Mouse (Mus musculus): ENCODE data around the gene Elk3. TPM values are rescaled to one million over a fixed set of nuclear protein-coding genes. Genes with fewer than 3 reads are reported as not detected.

Elk3 gene
- polyA plus RNA-seq, 1 experiment from 2014 or later = 57.7 TPM

GRCm38 (mm10) chr10:93343469-93343868, 32.5 kb upstream of the Elk3 start:
- 86% methylated on average over 6 of the region's 6 CpGs for WGBS

DNA sequence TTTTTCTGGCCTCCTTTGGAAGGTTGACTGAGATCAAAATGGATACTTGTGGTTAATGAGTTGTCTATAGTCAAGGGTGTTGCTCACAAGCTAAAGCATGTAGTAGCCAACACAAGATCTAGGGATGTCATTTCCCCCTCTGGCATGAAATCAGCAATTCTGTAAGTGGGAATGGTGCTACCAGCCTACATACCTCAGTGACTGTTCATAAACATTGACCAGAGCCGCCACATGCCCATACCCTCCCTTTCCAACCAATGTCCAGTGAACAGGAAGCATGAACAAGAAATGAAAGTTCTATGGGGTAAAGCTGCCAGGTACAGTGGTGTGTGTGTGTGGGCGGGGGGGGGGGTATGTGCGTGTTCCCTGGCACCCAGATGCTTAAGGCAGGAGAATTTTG, 32.1 kb upstream of the Elk3 start:
- WGBS = 91% methylated on average over 3 of the region's 3 CpGs
- no peak overlapping the region for H3K4me2 ChIP-seq
- no peaks in the 10 kb centered on the region for H3K36me3 ChIP-seq (ENCODE audit: insufficient read depth)
- no peak overlapping the region for H3K27ac ChIP-seq (ENCODE audit: low read depth)
- H3K9me3 ChIP-seq (ENCODE audit: low read depth, low read length) = no peaks in the 10 kb centered on the region
- TF ChIP-seq CTCF (IDR thresholded peaks at IDR 0.05; ENCODE audit: low read depth) = no peak
- no peaks in the 10 kb centered on the region for H3K27me3 ChIP-seq (ENCODE audit: insufficient read depth, low read length)
- no peak for ATAC-seq (ENCODE audit: insufficient read depth)
- no peak for DNase-seq
- H3K4me3 ChIP-seq (ENCODE audit: low read depth, low read length) = no peak overlapping the region
- no peak overlapping the region for H3K9ac ChIP-seq
- H3K4me1 ChIP-seq (ENCODE audit: insufficient read depth) = peaks cover under 1% of the 10 kb centered on the region; the same call in 1 of the 2 replicates

More at GRCm38 (mm10) chr10:93343469-93343868, 32.5 kb upstream of the Elk3 start:
- H3K4me1 ChIP-seq (ENCODE audit: insufficient read depth) = peaks cover 3% of the 10 kb centered on the region; the same call in 1 of the 2 replicates
- H3K27ac ChIP-seq (ENCODE audit: low read depth) = no peak overlapping the region
- ATAC-seq (ENCODE audit: insufficient read depth) (no peak), DNase-seq (no peak)
- no peaks in the 10 kb centered on the region for H3K36me3 ChIP-seq (ENCODE audit: insufficient read depth)
- H3K4me2 ChIP-seq = no peak overlapping the region
- TF ChIP-seq CTCF (IDR thresholded peaks at IDR 0.05; ENCODE audit: low read depth) = no peak
- H3K4me3 ChIP-seq (ENCODE audit: low read depth, low read length) = no peak overlapping the region
- no peak overlapping the region for H3K9ac ChIP-seq
- no peaks in the 10 kb centered on the region for H3K9me3 ChIP-seq (ENCODE audit: low read depth, low read length)
- H3K27me3 ChIP-seq (ENCODE audit: insufficient read depth, low read length) = no peaks in the 10 kb centered on the region

DNA sequence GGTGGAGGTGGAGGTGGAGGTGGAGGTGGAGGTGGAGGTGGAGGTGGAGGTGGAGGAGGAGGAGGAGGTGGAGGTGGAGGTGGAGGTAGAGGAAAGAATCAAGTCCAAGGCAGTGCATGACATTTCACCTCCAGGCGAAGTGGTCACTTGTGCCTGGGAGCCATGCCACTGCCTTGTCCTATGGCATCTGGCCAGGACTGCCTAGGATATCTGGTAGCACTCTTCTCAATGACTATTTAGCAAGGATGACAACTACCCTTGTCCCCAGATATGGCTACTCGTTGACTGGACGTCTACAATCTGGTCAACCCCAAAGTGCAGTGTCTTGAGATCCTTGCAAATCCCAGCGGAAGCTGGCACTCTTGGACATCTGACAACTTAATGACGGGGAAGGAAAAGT, 27.6 kb upstream of the Elk3 start:
- Histone ChIP-seq H3K4me2 (no peak overlapping the region), H3K9me3 (ENCODE audit: low read depth, low read length) (no peaks in the 10 kb centered on the region), H3K27me3 (ENCODE audit: insufficient read depth, low read length) (no peaks in the 10 kb centered on the region), H3K27ac (ENCODE audit: low read depth) (no peak overlapping the region), H3K4me3 (ENCODE audit: low read depth, low read length) (no peak overlapping the region), H3K4me1 (ENCODE audit: insufficient read depth) (no peaks in the 10 kb centered on the region), H3K36me3 (ENCODE audit: insufficient read depth) (no peaks in the 10 kb centered on the region), H3K9ac (no peak overlapping the region)
- ATAC-seq (ENCODE audit: insufficient read depth) = no peak
- 77% methylated on average over 5 of the region's 5 CpGs for WGBS
- no peak for TF ChIP-seq CTCF (IDR thresholded peaks at IDR 0.05; ENCODE audit: low read depth)
- DNase-seq = no peak

DNA sequence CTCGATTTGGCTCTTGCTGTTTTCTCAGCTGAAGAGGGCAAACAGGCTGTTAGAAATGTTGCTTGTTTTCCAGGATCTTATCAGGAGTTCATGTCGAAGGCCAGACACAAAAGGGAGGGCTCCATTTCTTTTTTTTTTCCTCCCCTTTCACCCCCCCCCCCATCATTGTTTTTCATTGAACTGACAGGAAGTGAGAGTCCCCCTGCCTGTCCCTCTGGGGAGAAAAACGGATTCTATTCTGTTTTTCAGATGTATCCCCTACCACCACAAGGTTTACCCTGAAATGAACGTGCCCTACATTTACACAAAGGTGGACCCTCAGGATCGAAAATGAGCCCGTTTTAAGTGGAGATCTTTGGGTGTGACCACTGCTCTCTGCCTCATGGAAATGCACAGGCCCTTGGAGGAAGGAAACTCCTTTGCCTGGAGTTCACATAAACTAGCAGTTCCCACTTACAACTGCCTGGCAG, 25.6 kb upstream of the Elk3 start:
- H3K4me1 ChIP-seq (ENCODE audit: insufficient read depth) = no peaks in the 10 kb centered on the region
- no peaks in the 10 kb centered on the region for H3K27me3 ChIP-seq (ENCODE audit: insufficient read depth, low read length)
- no peaks in the 10 kb centered on the region for H3K36me3 ChIP-seq (ENCODE audit: insufficient read depth)
- H3K4me3 ChIP-seq (ENCODE audit: low read depth, low read length) = no peak overlapping the region
- 39% methylated on average over 6 of the region's 6 CpGs for WGBS
- H3K9me3 ChIP-seq (ENCODE audit: low read depth, low read length) = no peaks in the 10 kb centered on the region
- H3K27ac ChIP-seq (ENCODE audit: low read depth) = peak overlapping the region; percentile 64; the same call in 1 of the 2 replicates
- H3K4me2 ChIP-seq = no peak overlapping the region
- ATAC-seq (ENCODE audit: insufficient read depth) = peak; percentile 14; the same call in 1 of the 2 replicates
- DNase-seq = no peak
- no peak for TF ChIP-seq CTCF (IDR thresholded peaks at IDR 0.05; ENCODE audit: low read depth)
- H3K9ac ChIP-seq = no peak overlapping the region

DNA sequence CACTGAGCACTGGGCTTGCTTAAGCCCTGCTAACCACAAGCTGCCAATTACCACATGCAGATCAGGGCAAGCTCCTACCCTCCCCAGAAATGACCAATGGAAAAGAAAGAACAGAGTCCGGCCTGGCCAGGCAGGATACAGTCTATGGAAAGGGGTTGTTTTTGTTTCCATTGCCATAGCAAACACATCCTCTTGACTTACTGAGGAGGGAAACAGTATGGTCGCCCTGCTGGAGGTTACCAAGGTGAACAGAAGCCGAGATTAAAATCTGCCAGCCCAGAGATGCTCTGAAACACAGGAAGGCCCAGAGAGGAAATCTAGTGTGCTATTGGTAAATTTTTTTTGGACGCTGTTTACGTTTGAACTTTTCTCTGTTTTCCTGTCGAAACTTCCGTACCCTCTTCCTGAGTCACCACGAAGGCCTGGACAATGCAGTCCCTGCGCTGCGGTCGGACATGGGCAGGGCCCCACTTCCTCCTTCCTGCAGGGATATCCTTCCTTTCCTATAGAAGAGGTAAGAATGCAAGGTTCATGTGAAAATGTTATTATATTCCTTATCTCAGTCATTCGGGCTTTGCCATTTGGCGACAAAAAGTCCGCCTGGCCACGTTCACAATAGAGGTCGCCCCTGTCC, 25.0 kb upstream of the Elk3 start:
- Histone ChIP-seq H3K4me3 (ENCODE audit: low read depth, low read length) (no peak overlapping the region), H3K9ac (no peak overlapping the region), H3K27ac (ENCODE audit: low read depth) (peak overlapping the region; percentile 19; the same call in 1 of the 2 replicates), H3K36me3 (ENCODE audit: insufficient read depth) (no peaks in the 10 kb centered on the region), H3K4me2 (no peak overlapping the region), H3K27me3 (ENCODE audit: insufficient read depth, low read length) (no peaks in the 10 kb centered on the region), H3K9me3 (ENCODE audit: low read depth, low read length) (no peaks in the 10 kb centered on the region), H3K4me1 (ENCODE audit: insufficient read depth) (no peaks in the 10 kb centered on the region)
- peak; percentile 90 for ATAC-seq (ENCODE audit: insufficient read depth)
- no peak for TF ChIP-seq CTCF (IDR thresholded peaks at IDR 0.05; ENCODE audit: low read depth)
- 58% methylated on average over 16 of the region's 16 CpGs for WGBS
- DNase-seq = peak; percentile 68

- Histone ChIP-seq H3K36me3 (ENCODE audit: insufficient read depth) (no peaks in the 10 kb centered on the region), H3K27me3 (ENCODE audit: insufficient read depth, low read length) (no peaks in the 10 kb centered on the region), H3K9me3 (ENCODE audit: low read depth, low read length) (no peaks in the 10 kb centered on the region), H3K27ac (ENCODE audit: low read depth) (peak overlapping the region; percentile 36; the same call in 1 of the 2 replicates), H3K4me1 (ENCODE audit: insufficient read depth) (no peaks in the 10 kb centered on the region), H3K4me2 (no peak overlapping the region), H3K9ac (no peak overlapping the region), H3K4me3 (ENCODE audit: low read depth, low read length) (no peak overlapping the region)
- DNase-seq (no peak), ATAC-seq (ENCODE audit: insufficient read depth) (no peak)
- WGBS = 30% methylated on average over 2 of the region's 2 CpGs
- TF ChIP-seq CTCF (IDR thresholded peaks at IDR 0.05; ENCODE audit: low read depth) = no peak
Observed at GRCm38 (mm10) chr10:93335001-93335400, 24.1 kb upstream of the Elk3 start.

DNA sequence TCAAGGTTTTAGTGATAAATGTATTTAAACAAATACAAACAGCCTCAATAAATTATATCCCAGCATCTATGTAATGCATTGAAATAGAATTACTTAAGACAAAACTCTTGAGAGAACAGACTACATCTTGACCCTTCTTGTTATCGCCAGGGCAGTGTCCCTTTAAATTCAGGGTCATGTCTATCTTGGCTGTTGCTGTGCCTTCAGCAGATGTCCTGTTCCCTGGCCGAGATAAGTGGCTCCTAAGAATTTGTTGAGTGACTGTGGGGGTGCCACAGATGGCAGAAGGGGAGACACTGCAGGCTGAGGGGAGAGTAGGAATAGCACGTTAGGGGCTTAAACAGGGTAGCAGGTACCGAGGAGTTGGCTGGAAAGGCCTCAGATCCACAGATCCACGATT, 22.3 kb upstream of the Elk3 start:
- Histone ChIP-seq H3K27me3 (ENCODE audit: insufficient read depth, low read length) (no peaks in the 10 kb centered on the region), H3K9ac (no peak overlapping the region), H3K4me1 (ENCODE audit: insufficient read depth) (no peaks in the 10 kb centered on the region), H3K4me2 (no peak overlapping the region), H3K9me3 (ENCODE audit: low read depth, low read length) (no peaks in the 10 kb centered on the region), H3K36me3 (ENCODE audit: insufficient read depth) (no peaks in the 10 kb centered on the region), H3K4me3 (ENCODE audit: low read depth, low read length) (no peak overlapping the region), H3K27ac (ENCODE audit: low read depth) (no peak overlapping the region)
- WGBS = 58% methylated on average over 5 of the region's 5 CpGs
- no peak for DNase-seq
- TF ChIP-seq CTCF (IDR thresholded peaks at IDR 0.05; ENCODE audit: low read depth) = no peak
- ATAC-seq (ENCODE audit: insufficient read depth) = no peak

Data from lung, embryonic 14.5 days (tissue).